Mouse (Mus musculus) intestine, embryonic 14.5 days (tissue): ENCODE measurements around the gene Naa20. TPM values are rescaled to one million over a fixed set of nuclear protein-coding genes. Genes with fewer than 3 reads are reported as not detected.
A peak's percentile ranks its signal among the peaks of the same experiment; 100 is the strongest.

Source experiments
- ATAC-seq: fragments of 200-750 bp; cut with Nextera tagmentation; replicated peaks from 2 replicates; pipeline ENCODE4 v1.8.0; 2017; ENCODE audit warnings: low read depth, moderate number of reproducible peaks, moderate TSS enrichment, moderate library complexity; ENCODE audit not compliant: low FRiP score, low TSS enrichment
- DNase-seq: peaks from one replicate; pipeline ENCODE4 v3.0.0-alpha.2; 2018; ENCODE audit warnings: low spot score
- H3K27ac ChIP-seq: fragments of 300-500 bp; sonication (generic); 2 replicates; pipeline ENCODE4 v1.5.1; 2014; ENCODE audit warnings: low read depth, mild to moderate bottlenecking, control low read depth
- H3K27me3 ChIP-seq: fragments of 300-500 bp; sonication (generic); replicated peaks from 2 replicates; pipeline ENCODE4 v1.6.1; 2014; ENCODE audit warnings: low read length, control low read depth; ENCODE audit not compliant: control insufficient read depth, insufficient read depth
- H3K36me3 ChIP-seq: fragments of 300-500 bp; sonication (generic); 2 replicates; pipeline ENCODE4 v1.6.1; 2014; ENCODE audit warnings: low read length, control low read depth; ENCODE audit not compliant: control insufficient read depth, insufficient read depth
- H3K4me1 ChIP-seq: fragments of 300-500 bp; sonication (generic); replicated peaks from 2 replicates; pipeline ENCODE4 v1.6.1; 2014; ENCODE audit warnings: low read length, control low read depth, mixed read lengths; ENCODE audit not compliant: control insufficient read depth, insufficient read depth
- H3K4me2 ChIP-seq: fragments of 300-500 bp; sonication (generic); 2 replicates; pipeline ENCODE4 v1.6.1; 2014; ENCODE audit warnings: low read length
- H3K4me3 ChIP-seq: fragments of 300-500 bp; sonication (generic); 2 replicates; pipeline ENCODE4 v1.5.1; 2014; ENCODE audit warnings: low read depth, low read length, control low read depth, mixed read lengths
- H3K9ac ChIP-seq: fragments of 300-500 bp; sonication (generic); 2 replicates; pipeline ENCODE4 v1.6.1; 2014; ENCODE audit warnings: mild to moderate bottlenecking, low read length
- H3K9me3 ChIP-seq: fragments of 300-500 bp; sonication (generic); 2 replicates; pipeline ENCODE4 v1.6.1; 2016; ENCODE audit warnings: low read length, control low read depth; ENCODE audit not compliant: control insufficient read depth
- WGBS: fragments of 180-500 bp; shearing (Covaris S2); extraction: QIAGEN DNeasy Blood & Tissue Kit; methylation state at CpG from one replicate; pipeline ENCODE4 v1.1.7; 2014; 5-methylcytosine and 5-hydroxymethylcytosine counted together
- polyA plus RNA-seq: library from polyadenylated mRNA; unstranded; fragments of >200 nt; fragmentation: Nextera tagmentation; extraction: Ambion mirVana; gene quantifications from 2 replicates; pipeline ENCODE4 v1.2.1, GENCODE M21; 2014

The Naa20 gene
- 171 and 181 TPM in 2 replicates for polyA plus RNA-seq

GRCm38 (mm10) chr2:145901861-145902260, at the start of gene Naa20:
Gene Naa20 (plus strand): TSS chr2:145902099.
- peak within 1 kb of the TSS; percentile 82 for H3K4me2 ChIP-seq
- no peaks in the 10 kb centered on the region for H3K27me3 ChIP-seq
- no peak within 1 kb of the TSS; the same call in 1 of the 2 replicates for H3K27ac ChIP-seq
- 0 out of 2 replicates have a peak, but pooled peaks cover 5% of the 10 kb centered on the region for H3K36me3 ChIP-seq
- 91% methylated on average over 6 of the region's 6 CpGs for WGBS
- H3K4me1 ChIP-seq, result peaks cover 13% of the 10 kb centered on the region
- no peak within 1 kb of the TSS for H3K9ac ChIP-seq
- no peaks in the 10 kb centered on the region for H3K9me3 ChIP-seq
- peak within 1 kb of the TSS; percentile 89 for H3K4me3 ChIP-seq
- DNase-seq (no peak), ATAC-seq (no peak)

GRCm38 (mm10) chr2:145855831-145856230, 46.1 kb upstream of the Naa20 start:
- H3K27me3 ChIP-seq, result no peaks in the 10 kb centered on the region
- WGBS, result 68% methylated on average over 9 of the region's 9 CpGs
- no peaks in the 10 kb centered on the region for H3K9me3 ChIP-seq
- H3K36me3 ChIP-seq, result 0 out of 2 replicates have a peak, but pooled peaks cover 4% of the 10 kb centered on the region
- DNase-seq (no peak), ATAC-seq (no peak)
- H3K4me1 ChIP-seq, result peaks cover 20% of the 10 kb centered on the region
- no peak overlapping the region for H3K4me2 ChIP-seq
- no peak overlapping the region for H3K9ac ChIP-seq
- H3K4me3 ChIP-seq, result no peak overlapping the region
- H3K27ac ChIP-seq, result peak overlapping the region; percentile 14; the same call in 1 of the 2 replicates

GRCm38 (mm10) chr2:145857864-145858263, 44.0 kb upstream of the Naa20 start:
- Histone ChIP-seq H3K4me1 (peaks cover 34% of the 10 kb centered on the region), H3K4me2 (no peak overlapping the region), H3K4me3 (no peak overlapping the region), H3K27me3 (no peaks in the 10 kb centered on the region), H3K36me3 (0 out of 2 replicates have a peak, but pooled peaks cover 4% of the 10 kb centered on the region), H3K9ac (no peak overlapping the region), H3K27ac (no peak overlapping the region), H3K9me3 (no peaks in the 10 kb centered on the region)
- no peak for DNase-seq
- no peak for ATAC-seq
- 75% methylated on average over 8 of the region's 8 CpGs for WGBS

GRCm38 (mm10) chr2:145859442-145859931, 42.4 kb upstream of the Naa20 start:
- H3K27me3 ChIP-seq, result no peaks in the 10 kb centered on the region
- 0 out of 2 replicates have a peak, but pooled peaks cover 4% of the 10 kb centered on the region for H3K36me3 ChIP-seq
- WGBS, result 25% methylated on average over 7 of the region's 7 CpGs
- H3K9me3 ChIP-seq, result no peaks in the 10 kb centered on the region
- peak; percentile 25 for ATAC-seq
- H3K9ac ChIP-seq, result no peak overlapping the region
- peak overlapping the region; percentile 97 for H3K27ac ChIP-seq
- peak; percentile 79 for DNase-seq
- no peak overlapping the region for H3K4me3 ChIP-seq
- H3K4me1 ChIP-seq, result peaks cover 36% of the 10 kb centered on the region
- peak overlapping the region; percentile 62 for H3K4me2 ChIP-seq

- H3K9ac ChIP-seq, result peak overlapping the region; percentile 58
- 6% methylated on average over 39 of the region's 40 CpGs for WGBS
- no peaks in the 10 kb centered on the region for H3K9me3 ChIP-seq
- 0 out of 2 replicates have a peak, but pooled peaks cover 4% of the 10 kb centered on the region for H3K36me3 ChIP-seq
- peak overlapping the region; percentile 45 for H3K4me3 ChIP-seq
- DNase-seq (peak; percentile 87), ATAC-seq (peak; percentile 72)
- H3K4me2 ChIP-seq, result peak overlapping the region; percentile 62
- H3K4me1 ChIP-seq, result peaks cover 36% of the 10 kb centered on the region
- H3K27me3 ChIP-seq, result no peaks in the 10 kb centered on the region
- peak overlapping the region; percentile 97 for H3K27ac ChIP-seq
Observed at GRCm38 (mm10) chr2:145859932-145860801, 41.7 kb upstream of the Naa20 start.

GRCm38 (mm10) chr2:145861193-145862123, 40.4 kb upstream of the Naa20 start:
- DNase-seq (no peak), ATAC-seq (no peak)
- 56% methylated on average over 8 of the region's 8 CpGs for WGBS
- peak overlapping the region; percentile 62 for H3K4me2 ChIP-seq
- H3K4me3 ChIP-seq, result peak overlapping the region; percentile 45
- no peaks in the 10 kb centered on the region for H3K27me3 ChIP-seq
- peak overlapping the region; percentile 97 for H3K27ac ChIP-seq
- no peaks in the 10 kb centered on the region for H3K9me3 ChIP-seq
- peaks cover 36% of the 10 kb centered on the region for H3K4me1 ChIP-seq
- H3K36me3 ChIP-seq, result 0 out of 2 replicates have a peak, but pooled peaks cover 4% of the 10 kb centered on the region
- H3K9ac ChIP-seq, result peak overlapping the region; percentile 58

- Histone ChIP-seq H3K9ac (peak overlapping the region; percentile 44), H3K4me2 (peak overlapping the region; percentile 62), H3K27me3 (no peaks in the 10 kb centered on the region), H3K36me3 (peaks cover 5% of the 10 kb centered on the region; the same call in 1 of the 2 replicates), H3K9me3 (peaks cover 6% of the 10 kb centered on the region; the same call in 1 of the 2 replicates), H3K4me1 (peaks cover 36% of the 10 kb centered on the region), H3K27ac (peak overlapping the region; percentile 97), H3K4me3 (peak overlapping the region; percentile 45)
- ATAC-seq (no peak), DNase-seq (peak; percentile 56)
- WGBS, result 34% methylated on average over 10 of the region's 10 CpGs
Observed at GRCm38 (mm10) chr2:145862206-145862817, 39.6 kb upstream of the Naa20 start.
